Mouse (Mus musculus) E14TG2a.4 (cell line): ENCODE data around the gene Mmp23.

Experiments used
- CTCF ChIP-seq: conservative IDR thresholded peaks from 2 replicates; pipeline ENCODE4 v1.5.1; 2014; ENCODE audit warnings: low read length
- NANOG ChIP-seq: IDR thresholded peaks from 2 replicates; pipeline ENCODE4 v1.6.1; 2014; ENCODE audit warnings: borderline replicate concordance, low read length, mixed read lengths

GRCm38 (mm10) chr4:155602753-155603152 is 50.4 kb downstream of the Mmp23 start:
- TF ChIP-seq CTCF, result no peak
- no peak for TF ChIP-seq NANOG
